Mouse (Mus musculus) hematopoietic stem cell, adult 5-6 weeks (primary cell): Measurements from ENCODE around the gene Reep6. TPM values are rescaled to one million over a fixed set of nuclear protein-coding genes. Genes with fewer than 3 reads are reported as not detected.

ENCODE experiments used
- ATAC-seq, 2 experiments: fragments of 125-278 bp in 1 of 2; replicated peaks in 1 of 2; 2 replicates each; pipeline ENCODE4 v1.8.0; 2016 to 2017; ENCODE audit warnings: inconsistent platforms in 2 of 2, mild to moderate bottlenecking in 2 of 2, moderate number of reproducible peaks in 2 of 2, low read depth in 1 of 2, moderate TSS enrichment in 1 of 2; ENCODE audit not compliant: low FRiP score in 2 of 2, poor library complexity in 2 of 2, severe bottlenecking in 2 of 2, insufficient read depth in 1 of 2, low TSS enrichment in 1 of 2
- total RNA-seq: library from RNA; stranded (forward); fragments of 172-1452, 232-1000 nt; gene quantifications from 2 replicates; pipeline ENCODE4 v1.2.3, GENCODE M21; 2017

Reep6 gene
- 2.1 and 2.9 TPM in 2 replicates for total RNA-seq

GRCm38 (mm10) chr10:80329273-80330081 lies at the start of gene Reep6, which contains the start of gene Pcsk4:
TSS of gene Reep6 (plus strand) at chr10:80329953.
TSS of gene Pcsk4 (minus strand) at chr10:80329498.
- ATAC-seq, result peak; percentile 90 to 92

GRCm38 (mm10) chr10:80281304-80281703 lies 48.4 kb upstream of the Reep6 start:
- ATAC-seq, result no peak

- peak; percentile 54 to 61; a peak in 3 of 4 replicates for ATAC-seq
These were observed 47.8 kb upstream of the Reep6 start for GRCm38 (mm10) chr10:80281921-80282371.

- ATAC-seq, result no peak
These were observed 47.0 kb upstream of the Reep6 start for GRCm38 (mm10) chr10:80282481-80283441.

- 0 out of 4 replicates have a peak, but pooled peaks of 1 of the 2 experiments have one; percentile 30 for ATAC-seq
These were observed 44.3 kb upstream of the Reep6 start for GRCm38 (mm10) chr10:80285222-80286070.

GRCm38 (mm10) chr10:80288097-80288496 lies 41.7 kb upstream of the Reep6 start:
- no peak for ATAC-seq

GRCm38 (mm10) chr10:80288657-80289056 lies 41.1 kb upstream of the Reep6 start:
- ATAC-seq, result no peak

- peak; percentile 90 to 96 for ATAC-seq
These were observed 37.3 kb upstream of the Reep6 start, which contains the start of gene Rps15 for GRCm38 (mm10) chr10:80292251-80293146. TSS of gene Rps15 (plus strand) at chr10:80292453.

GRCm38 (mm10) chr10:80293325-80293724 lies 36.4 kb upstream of the Reep6 start:
- ATAC-seq, result no peak

GRCm38 (mm10) chr10:80294311-80294710 lies 35.4 kb upstream of the Reep6 start:
- ATAC-seq, result no peak

- no peak for ATAC-seq
These were observed 34.9 kb upstream of the Reep6 start for GRCm38 (mm10) chr10:80294788-80295303.

- peak; percentile 59 to 63 for ATAC-seq
These were observed 33.9 kb upstream of the Reep6 start, which contains the start of gene Apc2 for GRCm38 (mm10) chr10:80295618-80296425. TSS of gene Apc2 (plus strand) at chr10:80295977.

- ATAC-seq, result no peak
These were observed 32.9 kb upstream of the Reep6 start for GRCm38 (mm10) chr10:80296824-80297223.

GRCm38 (mm10) chr10:80297526-80298133 lies 32.1 kb upstream of the Reep6 start:
- no peak for ATAC-seq
